Mouse (Mus musculus) layer of hippocampus, adult 9-10 months (tissue): Measurements from ENCODE around the gene B4galt5.

Source experiments
- DNase-seq: peaks from one replicate; pipeline ENCODE4 v3.0.0; 2022; ENCODE audit warnings: low spot score

The B4galt5 gene

GRCm38 (mm10) chr2:167358499-167358898 is 9.5 kb upstream of the B4galt5 start:
- no peak for DNase-seq

DNA sequence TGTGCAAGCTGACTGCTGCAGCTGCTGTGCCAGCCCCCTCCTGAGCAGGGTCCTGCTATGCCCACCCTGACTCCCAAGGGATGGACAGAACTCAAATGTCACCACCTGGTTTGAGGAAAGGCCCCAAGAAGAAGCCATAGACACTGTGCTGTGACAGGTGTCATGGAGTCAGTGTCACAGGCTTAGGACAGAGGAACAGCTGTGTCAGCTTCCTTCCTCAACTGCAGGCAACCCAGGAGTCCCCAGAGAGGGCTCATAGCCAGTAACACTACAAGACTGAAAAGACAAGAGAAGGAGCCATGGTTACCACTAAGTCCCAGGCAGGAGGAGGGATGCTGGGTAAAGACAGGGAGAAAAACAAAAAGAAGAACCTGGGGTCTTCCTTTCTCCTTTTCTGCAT is 7.9 kb upstream of the B4galt5 start:
- no peak for DNase-seq

DNA sequence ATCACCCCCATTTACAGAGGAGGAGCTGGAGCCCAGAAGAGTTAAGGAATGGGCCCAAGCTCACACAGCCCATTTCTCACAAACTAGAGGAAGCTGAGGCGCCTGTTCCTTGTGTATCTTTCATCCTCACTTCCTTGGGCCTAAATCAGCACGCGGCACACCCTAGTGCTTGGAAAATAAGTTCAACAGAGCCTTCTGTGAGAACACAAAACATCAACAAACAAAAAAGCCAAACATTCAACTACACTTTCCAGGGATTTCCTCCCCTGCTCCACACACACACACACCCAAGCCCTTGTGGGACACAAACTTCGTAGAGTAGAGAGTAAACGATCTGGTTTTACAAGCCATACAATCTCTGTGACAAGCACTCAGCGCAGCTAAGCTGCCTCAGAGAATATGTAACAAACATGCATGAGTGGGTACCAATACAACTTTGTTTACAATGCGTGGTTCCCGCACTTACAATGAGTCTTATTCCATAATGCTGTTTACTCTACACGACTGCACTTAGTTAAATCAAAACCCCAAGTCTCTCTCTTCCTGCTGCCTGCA is 5.7 kb upstream of the B4galt5 start:
- no peak for DNase-seq

- DNase-seq: no peak
Observed at GRCm38 (mm10) chr2:167354046-167354445, 5.1 kb upstream of the B4galt5 start.

DNA sequence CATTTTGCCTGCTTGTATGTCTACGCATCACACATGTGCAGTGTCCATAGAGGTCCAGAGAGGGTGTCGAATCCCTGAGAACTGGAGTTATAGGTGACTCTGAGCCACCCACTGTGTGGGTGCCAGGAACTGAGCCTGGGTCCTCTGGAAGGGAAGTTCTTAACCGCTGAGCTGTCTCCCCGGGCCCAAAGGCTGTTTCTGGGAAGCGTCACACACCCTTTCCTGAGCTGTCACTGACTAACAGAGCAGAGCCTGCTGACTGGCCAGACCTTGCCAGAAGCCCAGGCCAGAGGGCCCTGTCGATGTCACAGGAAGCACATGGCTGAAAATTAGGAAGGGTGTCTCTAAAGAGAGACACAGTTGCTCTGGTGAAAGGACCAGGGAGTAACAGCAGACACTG is 3.5 kb upstream of the B4galt5 start:
- DNase-seq: no peak

DNA sequence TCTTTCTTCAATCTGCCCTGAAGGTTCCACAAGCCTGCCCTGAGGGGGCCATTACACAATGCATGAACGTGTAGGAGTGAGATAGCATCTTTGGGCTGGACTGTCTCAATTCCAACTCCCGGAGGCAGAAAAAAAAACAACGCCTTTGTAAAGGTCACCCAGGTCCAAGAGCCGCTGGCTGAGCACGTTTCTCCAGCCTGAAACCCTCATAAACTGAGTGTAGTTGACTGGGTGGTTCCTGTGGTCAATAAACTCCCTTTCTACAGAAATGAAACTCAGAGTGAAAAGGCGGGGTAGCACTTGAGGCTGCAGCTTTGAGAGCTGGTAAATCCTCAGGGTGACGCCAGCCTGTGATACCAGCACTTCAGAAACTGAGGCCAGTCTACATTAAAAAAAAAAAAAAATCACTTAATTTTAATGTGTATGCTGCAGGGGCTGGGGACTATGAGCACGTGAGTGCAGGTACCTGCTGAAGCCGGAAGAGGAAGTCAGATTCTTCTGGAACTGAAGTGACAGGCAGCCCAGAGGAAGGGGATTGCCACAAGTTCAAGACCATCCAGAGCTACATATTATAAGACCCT is 2.5 kb upstream of the B4galt5 start:
- no peak for DNase-seq

DNA sequence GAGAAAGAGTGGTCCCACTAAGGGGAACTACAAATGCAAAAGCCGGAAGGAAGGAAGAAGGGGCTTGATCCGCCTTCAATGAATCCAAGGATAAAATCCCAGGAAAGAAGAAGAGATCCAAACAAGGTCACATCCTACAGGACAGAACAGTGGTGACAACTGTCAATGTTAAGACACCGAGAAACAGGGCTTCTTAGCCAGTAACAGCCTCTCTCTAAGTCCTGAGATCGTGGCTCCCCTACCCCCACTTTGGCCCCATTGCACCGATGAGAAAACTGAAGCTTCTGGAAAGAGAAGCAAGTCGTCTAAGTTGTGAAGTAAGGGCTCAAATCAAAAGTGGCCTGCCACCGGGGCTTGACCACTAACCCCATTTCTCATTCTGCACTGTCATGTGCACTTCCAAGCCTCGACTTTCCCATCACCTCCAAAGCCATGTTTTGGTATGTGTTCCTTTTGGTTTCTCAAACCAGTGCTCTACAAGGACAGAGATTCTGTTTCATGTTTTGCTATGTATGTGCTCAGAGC is 1.2 kb upstream of the B4galt5 start:
- DNase-seq: no peak

GRCm38 (mm10) chr2:167349283-167349936 is 427 bp upstream of the B4galt5 start:
- DNase-seq: peak; percentile 71

DNA sequence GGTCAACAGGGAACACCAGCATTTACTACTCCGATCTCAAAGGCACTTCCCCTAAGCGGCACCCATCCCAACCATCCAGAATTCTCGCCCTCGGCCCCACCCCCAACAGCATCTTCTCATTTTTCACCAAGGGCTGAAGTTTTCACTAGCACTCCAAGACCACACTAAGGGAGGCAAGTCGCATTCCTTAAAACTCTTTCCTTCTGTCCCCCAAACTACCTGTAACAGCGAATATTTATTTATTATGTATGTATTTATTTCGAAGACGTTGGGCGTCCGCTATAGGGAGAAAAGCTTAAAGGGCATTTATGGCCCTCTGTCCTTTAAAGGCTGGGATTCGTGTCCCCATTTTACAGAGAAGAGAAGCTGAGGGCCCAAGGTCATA is 1.0 kb downstream of the B4galt5 start:
- DNase-seq: no peak

DNA sequence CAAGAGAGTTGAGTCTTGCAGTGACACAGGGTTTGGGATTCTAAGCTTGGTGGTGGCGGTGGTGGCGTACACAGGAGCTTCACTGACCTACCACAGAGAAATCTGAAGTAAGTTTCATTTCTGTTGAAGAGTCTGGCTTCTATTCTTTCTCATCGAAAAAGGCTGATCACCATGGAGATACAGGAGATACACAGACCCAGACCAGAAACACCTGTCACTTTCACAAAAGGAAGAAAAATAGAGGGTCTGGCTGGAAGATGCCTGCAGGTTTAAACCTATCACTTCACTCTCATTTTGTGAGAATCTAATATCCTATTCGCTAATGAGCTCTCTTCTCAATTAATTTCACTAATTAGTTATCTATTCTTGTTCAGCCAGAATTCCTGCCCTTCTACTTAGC is 1.6 kb downstream of the B4galt5 start:
- DNase-seq: no peak

GRCm38 (mm10) chr2:167345508-167346164 is 3.3 kb downstream of the B4galt5 start:
- DNase-seq: no peak

- DNase-seq: no peak
Observed at GRCm38 (mm10) chr2:167344871-167345507, 4.0 kb downstream of the B4galt5 start.

GRCm38 (mm10) chr2:167343369-167344140 is 5.4 kb downstream of the B4galt5 start:
- DNase-seq: no peak

DNA sequence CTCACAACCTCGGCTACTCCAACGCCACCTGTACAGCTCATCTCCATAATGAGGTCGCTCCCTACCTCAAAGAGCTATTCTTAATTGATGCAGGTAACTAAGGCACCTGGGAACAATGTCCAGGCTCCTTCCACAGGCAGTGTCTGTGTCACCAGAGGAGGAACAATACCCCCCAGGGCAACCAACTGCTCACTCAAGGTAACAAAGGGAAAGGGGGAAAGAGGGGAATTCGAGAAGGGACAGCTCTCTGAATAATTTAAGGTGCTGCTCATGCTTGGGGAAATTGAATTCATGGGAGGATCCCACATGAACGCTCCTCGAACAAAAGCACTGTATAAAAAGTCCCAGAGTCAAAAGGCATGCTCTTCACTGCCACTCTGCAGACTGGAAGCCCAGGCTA is 6.1 kb downstream of the B4galt5 start:
- DNase-seq: no peak

GRCm38 (mm10) chr2:167337580-167337979 is 11.4 kb downstream of the B4galt5 start:
- DNase-seq: no peak

GRCm38 (mm10) chr2:167337214-167337512 is 11.8 kb downstream of the B4galt5 start:
- no peak for DNase-seq

- no peak for DNase-seq
Observed at GRCm38 (mm10) chr2:167336384-167337213, 12.4 kb downstream of the B4galt5 start.

GRCm38 (mm10) chr2:167335066-167335465 is 13.9 kb downstream of the B4galt5 start:
- no peak for DNase-seq

DNA sequence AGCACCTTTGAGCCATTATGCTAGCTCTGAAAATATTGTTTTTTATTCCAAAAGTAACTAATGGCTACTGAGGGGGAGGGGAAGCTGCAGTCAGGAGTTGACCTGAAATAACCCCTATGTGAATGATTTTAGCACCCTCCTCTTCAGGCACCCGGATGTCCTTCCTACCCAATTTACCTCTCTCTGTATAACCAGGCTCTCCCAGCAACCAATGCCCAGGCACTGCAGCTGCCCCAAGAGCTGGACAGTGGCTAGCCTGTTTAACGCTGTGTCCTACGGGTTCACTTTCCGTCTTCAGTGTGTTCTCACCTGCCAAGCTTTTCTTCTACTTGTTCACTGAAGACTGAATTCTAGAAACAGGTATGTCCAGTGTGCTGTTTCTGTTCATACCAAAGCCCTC is 14.7 kb downstream of the B4galt5 start:
- no peak for DNase-seq

DNA sequence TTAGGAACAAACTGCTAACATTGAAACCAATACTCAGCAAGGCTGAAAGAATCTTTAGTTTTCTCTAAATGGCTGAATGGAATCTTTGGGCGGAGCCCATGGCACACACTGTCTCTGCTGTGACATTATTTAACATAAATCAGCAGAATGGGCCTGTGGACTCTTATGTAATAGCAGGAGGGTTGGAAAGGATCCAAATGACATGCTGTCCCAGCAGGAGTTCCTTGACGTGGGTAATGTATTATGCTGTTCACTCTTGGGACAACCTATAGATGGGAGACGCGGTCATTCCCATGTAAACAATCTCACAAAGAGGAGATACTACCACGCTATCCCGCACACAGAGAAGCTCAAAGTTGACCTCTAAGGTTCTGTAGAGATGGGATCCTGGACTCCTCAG is 15.5 kb downstream of the B4galt5 start:
- DNase-seq: no peak

DNA sequence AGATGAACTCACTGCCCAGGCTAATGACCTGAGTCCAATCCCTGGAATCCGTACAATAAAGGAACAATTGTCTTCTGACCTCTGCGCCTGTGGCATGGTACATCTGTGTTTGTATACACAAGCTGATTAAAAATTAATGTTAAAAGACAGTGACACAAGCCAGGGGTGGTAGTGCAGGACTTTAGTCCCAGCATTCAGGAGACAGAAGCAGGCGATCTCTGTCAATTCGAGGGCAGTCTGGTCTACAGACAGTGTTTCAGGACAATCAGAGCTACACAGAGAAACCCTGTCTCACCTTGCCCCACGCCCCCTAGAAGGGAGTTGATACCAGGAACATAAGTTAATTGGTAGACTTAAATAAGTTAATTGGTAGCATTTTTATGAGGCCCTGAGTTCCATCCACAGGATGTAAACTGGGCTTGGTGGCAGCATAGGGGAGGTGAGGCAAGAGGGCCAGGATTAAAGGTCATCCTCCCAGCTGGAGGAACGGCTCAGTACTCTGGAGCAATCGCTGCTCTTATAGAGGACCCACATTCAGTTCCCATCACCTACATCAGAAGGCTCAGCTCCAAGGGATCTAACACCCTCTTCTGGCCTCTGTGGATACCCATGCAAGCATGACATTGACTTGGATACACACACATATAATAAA is 16.5 kb downstream of the B4galt5 start:
- no peak for DNase-seq
